Mouse (Mus musculus) midbrain, embryonic 16.5 days (tissue): ENCODE measurements around the gene Shpk. TPM values are rescaled to one million over a fixed set of nuclear protein-coding genes. Genes with fewer than 3 reads are reported as not detected.

Experiments used
- ATAC-seq: fragments of 200-750 bp; cut with Nextera tagmentation; 2 replicates; pipeline ENCODE4 v1.8.0; 2017; ENCODE audit warnings: moderate TSS enrichment
- H3K27ac ChIP-seq: fragments of 300-500 bp; sonication (generic); 2 replicates; pipeline ENCODE4 v1.5.1; 2014; ENCODE audit warnings: mild to moderate bottlenecking, low read length, mixed read lengths
- H3K27me3 ChIP-seq: fragments of 300-500 bp; sonication (generic); 2 replicates; pipeline ENCODE4 v1.6.1; 2014; ENCODE audit warnings: low read depth, low read length, mixed read lengths; ENCODE audit not compliant: control insufficient read depth, insufficient read depth
- H3K36me3 ChIP-seq: fragments of 300-500 bp; sonication (generic); 2 replicates; pipeline ENCODE4 v1.6.1; 2014; ENCODE audit warnings: mild to moderate bottlenecking, low read length, moderate library complexity, mixed read lengths; ENCODE audit not compliant: control insufficient read depth, insufficient read depth
- H3K4me1 ChIP-seq: fragments of 300-500 bp; sonication (generic); 2 replicates; pipeline ENCODE4 v1.6.1; 2014; ENCODE audit warnings: mild to moderate bottlenecking, low read length, mixed read lengths; ENCODE audit not compliant: control insufficient read depth, insufficient read depth
- H3K4me2 ChIP-seq: fragments of 300-500 bp; sonication (generic); 2 replicates; pipeline ENCODE4 v1.6.1; 2014; ENCODE audit warnings: mild to moderate bottlenecking, low read length, mixed read lengths
- H3K4me3 ChIP-seq: fragments of 300-500 bp; sonication (generic); 2 replicates; pipeline ENCODE4 v1.5.1; 2014; ENCODE audit warnings: low read depth, mild to moderate bottlenecking, low read length, moderate library complexity, mixed read lengths
- H3K9ac ChIP-seq: fragments of 300-500 bp; sonication (generic); 2 replicates; pipeline ENCODE4 v1.6.1; 2014; ENCODE audit warnings: low read depth, low read length, mixed read lengths
- H3K9me3 ChIP-seq: fragments of 300-500 bp; sonication (generic); replicated peaks from 2 replicates; pipeline ENCODE4 v1.6.1; 2014; ENCODE audit warnings: mild to moderate bottlenecking, low read length, mixed read lengths; ENCODE audit not compliant: control insufficient read depth, poor library complexity, severe bottlenecking
- WGBS: fragments of 180-500 bp; shearing (Covaris S2); extraction: QIAGEN DNeasy Blood & Tissue Kit; methylation state at CpG from one replicate; pipeline ENCODE4 v1.1.7; 2014; 5-methylcytosine and 5-hydroxymethylcytosine counted together
- polyA plus RNA-seq: library from polyadenylated mRNA; unstranded; fragments of >200 nt; fragmentation: Nextera tagmentation; extraction: Ambion mirVana; gene quantifications from 2 replicates; pipeline ENCODE4 v1.2.1, GENCODE M21; 2015

Shpk gene
- polyA plus RNA-seq, 1 experiment from 2014 or later, result 2.1 TPM

GRCm38 (mm10) chr11:73232513-73232912, 33.3 kb downstream of the Shpk start:
- no peaks in the 10 kb centered on the region; the same call in 1 of the 2 replicates for H3K9me3 ChIP-seq
- 59% methylated on average over 2 of the region's 2 CpGs for WGBS
- H3K27me3 ChIP-seq, result no peaks in the 10 kb centered on the region
- H3K36me3 ChIP-seq, result no peaks in the 10 kb centered on the region
- no peak overlapping the region for H3K4me3 ChIP-seq
- H3K4me1 ChIP-seq, result no peaks in the 10 kb centered on the region
- H3K27ac ChIP-seq, result no peak overlapping the region
- no peak overlapping the region for H3K9ac ChIP-seq
- H3K4me2 ChIP-seq, result no peak overlapping the region
- no peak for ATAC-seq

GRCm38 (mm10) chr11:73233992-73234391, 34.7 kb downstream of the Shpk start, which contains the start of gene Trpv1:
Trpv1 (plus strand) TSS chr11:73234292.
- Histone ChIP-seq H3K4me2 (no peak within 1 kb of the TSS), H3K9ac (no peak within 1 kb of the TSS), H3K4me3 (no peak within 1 kb of the TSS), H3K27ac (no peak within 1 kb of the TSS), H3K27me3 (no peaks in the 10 kb centered on the region), H3K4me1 (no peaks in the 10 kb centered on the region), H3K9me3 (no peaks in the 10 kb centered on the region; the same call in 1 of the 2 replicates), H3K36me3 (no peaks in the 10 kb centered on the region)
- no peak for ATAC-seq
- WGBS, result 78% methylated on average over 5 of the region's 5 CpGs

- H3K4me1 ChIP-seq, result no peaks in the 10 kb centered on the region
- no peak overlapping the region for H3K4me2 ChIP-seq
- no peak overlapping the region for H3K27ac ChIP-seq
- H3K4me3 ChIP-seq, result no peak overlapping the region
- H3K9ac ChIP-seq, result no peak overlapping the region
- 30% methylated on average over 5 of the region's 5 CpGs for WGBS
- no peak for ATAC-seq
- no peaks in the 10 kb centered on the region for H3K27me3 ChIP-seq
- no peaks in the 10 kb centered on the region for H3K9me3 ChIP-seq
- no peaks in the 10 kb centered on the region for H3K36me3 ChIP-seq
Measured at GRCm38 (mm10) chr11:73235990-73236701, 36.9 kb downstream of the Shpk start.

- Histone ChIP-seq H3K9me3 (no peaks in the 10 kb centered on the region), H3K27me3 (no peaks in the 10 kb centered on the region), H3K4me2 (no peak overlapping the region), H3K36me3 (no peaks in the 10 kb centered on the region), H3K27ac (no peak overlapping the region), H3K4me3 (no peak overlapping the region), H3K4me1 (no peaks in the 10 kb centered on the region), H3K9ac (no peak overlapping the region)
- WGBS, result 77% methylated on average over 3 of the region's 3 CpGs
- ATAC-seq, result no peak
Measured at GRCm38 (mm10) chr11:73236731-73237130, 37.5 kb downstream of the Shpk start.

GRCm38 (mm10) chr11:73242199-73242598, 42.9 kb downstream of the Shpk start:
- 89% methylated on average over 6 of the region's 6 CpGs for WGBS
- H3K27me3 ChIP-seq, result no peaks in the 10 kb centered on the region
- H3K9ac ChIP-seq, result no peak overlapping the region
- ATAC-seq, result no peak
- H3K4me3 ChIP-seq, result no peak overlapping the region
- no peak overlapping the region for H3K4me2 ChIP-seq
- no peak overlapping the region for H3K27ac ChIP-seq
- H3K36me3 ChIP-seq, result no peaks in the 10 kb centered on the region
- H3K9me3 ChIP-seq, result no peaks in the 10 kb centered on the region
- H3K4me1 ChIP-seq, result no peaks in the 10 kb centered on the region

- 94% methylated on average over 4 of the region's 4 CpGs for WGBS
- H3K9me3 ChIP-seq, result no peaks in the 10 kb centered on the region
- no peak overlapping the region for H3K9ac ChIP-seq
- H3K4me1 ChIP-seq, result no peaks in the 10 kb centered on the region
- H3K36me3 ChIP-seq, result no peaks in the 10 kb centered on the region
- H3K4me2 ChIP-seq, result no peak overlapping the region
- H3K4me3 ChIP-seq, result no peak overlapping the region
- no peak for ATAC-seq
- no peak overlapping the region for H3K27ac ChIP-seq
- no peaks in the 10 kb centered on the region for H3K27me3 ChIP-seq
Measured at GRCm38 (mm10) chr11:73242777-73243176, 43.5 kb downstream of the Shpk start.

GRCm38 (mm10) chr11:73257362-73257945, 58.2 kb downstream of the Shpk start:
- 81% methylated on average over 4 of the region's 4 CpGs for WGBS
- no peak overlapping the region for H3K27ac ChIP-seq
- H3K4me2 ChIP-seq, result no peak overlapping the region
- H3K27me3 ChIP-seq, result no peaks in the 10 kb centered on the region
- no peak overlapping the region for H3K9ac ChIP-seq
- H3K4me1 ChIP-seq, result no peaks in the 10 kb centered on the region
- H3K4me3 ChIP-seq, result no peak overlapping the region
- no peaks in the 10 kb centered on the region for H3K9me3 ChIP-seq
- H3K36me3 ChIP-seq, result no peaks in the 10 kb centered on the region
- ATAC-seq, result no peak

- Histone ChIP-seq H3K4me3 (no peak overlapping the region), H3K4me2 (no peak overlapping the region), H3K4me1 (no peaks in the 10 kb centered on the region), H3K36me3 (no peaks in the 10 kb centered on the region), H3K9ac (no peak overlapping the region), H3K27ac (no peak overlapping the region), H3K27me3 (no peaks in the 10 kb centered on the region), H3K9me3 (no peaks in the 10 kb centered on the region)
- ATAC-seq, result no peak
Measured at GRCm38 (mm10) chr11:73258664-73259063, 59.4 kb downstream of the Shpk start.

GRCm38 (mm10) chr11:73260457-73260856, 61.2 kb downstream of the Shpk start:
- no peak for ATAC-seq
- H3K4me1 ChIP-seq, result no peaks in the 10 kb centered on the region
- no peaks in the 10 kb centered on the region for H3K36me3 ChIP-seq
- H3K27me3 ChIP-seq, result no peaks in the 10 kb centered on the region
- H3K9ac ChIP-seq, result no peak overlapping the region
- H3K27ac ChIP-seq, result no peak overlapping the region
- WGBS, result 91% methylated on average over 3 of the region's 3 CpGs
- no peaks in the 10 kb centered on the region for H3K9me3 ChIP-seq
- H3K4me2 ChIP-seq, result no peak overlapping the region
- no peak overlapping the region for H3K4me3 ChIP-seq
